Mouse (Mus musculus) brain, embryonic 14.5 days (tissue): ENCODE data around the gene Tmem254c.
"Not testable (repeated sequence)": the region's sequence is repeated elsewhere in the genome, so short reads cannot be mapped to it uniquely, and the experiment has no call there.

ENCODE experiments used
- CTCF ChIP-seq: fragments of 200-500 bp; IDR thresholded peaks from 2 replicates; pipeline ENCODE4 v1.5.1; 2012; ENCODE audit warnings: inconsistent platforms, mild to moderate bottlenecking, moderate library complexity, borderline replicate concordance; ENCODE audit not compliant: insufficient read depth, insufficient read length; ENCODE audit errors: extremely low read depth
- POLR2A ChIP-seq: fragments of 200-500 bp; IDR thresholded peaks from 2 replicates; pipeline ENCODE4 v1.6.1; 2012; ENCODE audit warnings: mild to moderate bottlenecking, inconsistent platforms, borderline replicate concordance; ENCODE audit not compliant: poor library complexity, insufficient read depth, insufficient read length, severe bottlenecking; ENCODE audit errors: extremely low read depth

- not testable (repeated sequence) for TF ChIP-seq CTCF, POLR2A
Observed at GRCm38 (mm10) chr14:26081997-26082396, 14.8 kb upstream of the Tmem254c start, which contains the start of gene Cphx3.
